Mouse (Mus musculus) G1E-ER4 (cell line): ENCODE measurements around the gene Slc4a5. TPM values are rescaled to one million over a fixed set of nuclear protein-coding genes. Genes with fewer than 3 reads are reported as not detected.

Experiments used
- GATA1 ChIP-seq: IDR thresholded peaks from one replicate; pipeline ENCODE4 v1.8.0; 2012; ENCODE audit warnings: low read length, inconsistent platforms
- polyA plus RNA-seq: library from polyadenylated mRNA; stranded (reverse); fragments of >175 nt; gene quantifications from 2 replicates; pipeline ENCODE4 v1.2.3, GENCODE M21; 2012

Gene Slc4a5
- polyA plus RNA-seq, 1 experiment, result not detected

- no peak for TF ChIP-seq GATA1
Observed at GRCm38 (mm10) chr6:83265653-83266052, 46.0 kb downstream of the Slc4a5 start.

GRCm38 (mm10) chr6:83267616-83268015 is 48.0 kb downstream of the Slc4a5 start:
- TF ChIP-seq GATA1, result no peak

- TF ChIP-seq GATA1, result no peak
Observed at GRCm38 (mm10) chr6:83268144-83269010, 48.7 kb downstream of the Slc4a5 start.

GRCm38 (mm10) chr6:83273733-83274132 is 54.1 kb downstream of the Slc4a5 start:
- no peak for TF ChIP-seq GATA1

GRCm38 (mm10) chr6:83277151-83277550 is 57.5 kb downstream of the Slc4a5 start:
- no peak for TF ChIP-seq GATA1

GRCm38 (mm10) chr6:83278881-83279280 is 59.3 kb downstream of the Slc4a5 start:
- no peak for TF ChIP-seq GATA1

GRCm38 (mm10) chr6:83280256-83280955 is 60.8 kb downstream of the Slc4a5 start:
- no peak for TF ChIP-seq GATA1

GRCm38 (mm10) chr6:83300447-83301229 is 81.0 kb downstream of the Slc4a5 start:
- TF ChIP-seq GATA1, result no peak

- no peak for TF ChIP-seq GATA1
Observed at GRCm38 (mm10) chr6:83301294-83301693, 81.7 kb downstream of the Slc4a5 start.

GRCm38 (mm10) chr6:83302264-83302663 is 82.6 kb downstream of the Slc4a5 start:
- no peak for TF ChIP-seq GATA1

GRCm38 (mm10) chr6:83309017-83309416 is 89.4 kb downstream of the Slc4a5 start:
- no peak for TF ChIP-seq GATA1

GRCm38 (mm10) chr6:83311206-83311605 is 91.6 kb downstream of the Slc4a5 start:
- TF ChIP-seq GATA1, result no peak

GRCm38 (mm10) chr6:83312021-83312420 is 92.4 kb downstream of the Slc4a5 start:
- TF ChIP-seq GATA1, result no peak

- TF ChIP-seq GATA1, result peak; percentile 67
Observed at GRCm38 (mm10) chr6:83312514-83312913, 92.9 kb downstream of the Slc4a5 start.

GRCm38 (mm10) chr6:83315293-83315692 is 95.7 kb downstream of the Slc4a5 start:
- no peak for TF ChIP-seq GATA1

GRCm38 (mm10) chr6:83316022-83316421 is 96.4 kb downstream of the Slc4a5 start:
- peak; percentile 11 for TF ChIP-seq GATA1
